Mouse (Mus musculus): Measurements from ENCODE around the gene Eapp. TPM values are rescaled to one million over a fixed set of nuclear protein-coding genes. Genes with fewer than 3 reads are reported as not detected.
"Not testable (repeated sequence)": the region's sequence is repeated elsewhere in the genome, so short reads cannot be mapped to it uniquely, and the experiment has no call there.

The Eapp gene
- polyA plus RNA-seq, 1 experiment: 21.0 TPM

- DNase-seq: peak; percentile 52
- TF ChIP-seq POLR2A (IDR thresholded peaks at IDR 0.05; ENCODE audit: low read depth, low read length): no peak
- TF ChIP-seq CTCF (conservative IDR thresholded peaks at IDR 0.05; ENCODE audit: insufficient read depth, insufficient read length, low read depth, low read length): no peak
- Histone ChIP-seq H3K4me3 (ENCODE audit: insufficient read depth, low read depth, low read length) (no peak overlapping the region), H3K36me3 (ENCODE audit: control insufficient read depth, insufficient read depth, low read length) (no peaks in the 10 kb centered on the region), H3K4me1 (ENCODE audit: control insufficient read depth, insufficient read depth, low read length) (no peaks in the 10 kb centered on the region), H3K27me3 (replicated peaks; ENCODE audit: control insufficient read depth, insufficient read depth, low read length) (no peaks in the 10 kb centered on the region), H3K27ac (ENCODE audit: insufficient read depth, low read depth, low read length) (no peak overlapping the region)
- WGBS: 54% methylated on average over 6 of the region's 6 CpGs
These were observed 30.2 kb downstream of the Eapp start for GRCm38 (mm10) chr12:54665526-54665925.

- H3K4me1 ChIP-seq (ENCODE audit: control insufficient read depth, insufficient read depth, low read length): not testable (repeated sequence)
These were observed 34.2 kb downstream of the Eapp start for GRCm38 (mm10) chr12:54661470-54661869.

GRCm38 (mm10) chr12:54659901-54660300, 35.8 kb downstream of the Eapp start:
- peaks cover 4% of the 10 kb centered on the region; the same call in 1 of the 2 replicates for H3K4me1 ChIP-seq (ENCODE audit: control insufficient read depth, insufficient read depth, low read length)
- TF ChIP-seq POLR2A (IDR thresholded peaks at IDR 0.05; ENCODE audit: low read depth, low read length) (no peak), CTCF (conservative IDR thresholded peaks at IDR 0.05; ENCODE audit: insufficient read depth, insufficient read length, low read depth, low read length) (no peak)
- no peaks in the 10 kb centered on the region for H3K27me3 ChIP-seq (replicated peaks; ENCODE audit: control insufficient read depth, insufficient read depth, low read length)
- WGBS: 84% methylated on average over 3 of the region's 3 CpGs
- H3K4me3 ChIP-seq (ENCODE audit: insufficient read depth, low read depth, low read length): no peak overlapping the region
- H3K36me3 ChIP-seq (ENCODE audit: control insufficient read depth, insufficient read depth, low read length): no peaks in the 10 kb centered on the region
- H3K27ac ChIP-seq (ENCODE audit: insufficient read depth, low read depth, low read length): no peak overlapping the region
- DNase-seq: no peak

More at GRCm38 (mm10) chr12:54661470-54661869, 34.2 kb downstream of the Eapp start:
- not testable (repeated sequence) for H3K27me3 ChIP-seq (replicated peaks; ENCODE audit: control insufficient read depth, insufficient read depth, low read length); H3K4me3 ChIP-seq (ENCODE audit: insufficient read depth, low read depth, low read length); H3K27ac ChIP-seq (ENCODE audit: insufficient read depth, low read depth, low read length); H3K36me3 ChIP-seq (ENCODE audit: control insufficient read depth, insufficient read depth, low read length); DNase-seq
- 83% methylated on average over 5 of the region's 5 CpGs for WGBS

- TF ChIP-seq CTCF (conservative IDR thresholded peaks at IDR 0.05; ENCODE audit: insufficient read depth, insufficient read length, low read depth, low read length): no peak
- TF ChIP-seq POLR2A (IDR thresholded peaks at IDR 0.05; ENCODE audit: low read depth, low read length): no peak
- H3K4me3 ChIP-seq (ENCODE audit: insufficient read depth, low read depth, low read length): no peak overlapping the region
- WGBS: 75% methylated on average over 7 of the region's 7 CpGs
These were observed 37.1 kb downstream of the Eapp start for GRCm38 (mm10) chr12:54658425-54659092.

GRCm38 (mm10) chr12:54657951-54658350, 37.7 kb downstream of the Eapp start:
- 96% methylated on average over 5 of the region's 5 CpGs for WGBS

More at GRCm38 (mm10) chr12:54658425-54659092, 37.1 kb downstream of the Eapp start:
- Histone ChIP-seq H3K36me3 (ENCODE audit: control insufficient read depth, insufficient read depth, low read length) (no peaks in the 10 kb centered on the region), H3K4me1 (ENCODE audit: control insufficient read depth, insufficient read depth, low read length) (peaks cover 15% of the 10 kb centered on the region; the same call in 1 of the 2 replicates), H3K27me3 (replicated peaks; ENCODE audit: control insufficient read depth, insufficient read depth, low read length) (no peaks in the 10 kb centered on the region), H3K27ac (ENCODE audit: insufficient read depth, low read depth, low read length) (no peak overlapping the region)
- no peak for DNase-seq

GRCm38 (mm10) chr12:54657226-54657625, 38.5 kb downstream of the Eapp start:
- H3K27me3 ChIP-seq (replicated peaks; ENCODE audit: control insufficient read depth, insufficient read depth, low read length): no peaks in the 10 kb centered on the region
- no peaks in the 10 kb centered on the region for H3K36me3 ChIP-seq (ENCODE audit: control insufficient read depth, insufficient read depth, low read length)
- DNase-seq: no peak
- 59% methylated on average over 2 of the region's 2 CpGs for whole genome bisulfite sequencing
- H3K27ac ChIP-seq (ENCODE audit: insufficient read depth, low read depth, low read length): no peak overlapping the region
- H3K4me1 ChIP-seq (ENCODE audit: control insufficient read depth, insufficient read depth, low read length): peaks cover 17% of the 10 kb centered on the region; the same call in 1 of the 2 replicates
- no peak overlapping the region for H3K4me3 ChIP-seq (ENCODE audit: insufficient read depth, low read depth, low read length)
- TF ChIP-seq POLR2A (IDR thresholded peaks at IDR 0.05; ENCODE audit: low read depth, low read length) (no peak), CTCF (conservative IDR thresholded peaks at IDR 0.05; ENCODE audit: insufficient read depth, insufficient read length, low read depth, low read length) (no peak)

More at GRCm38 (mm10) chr12:54657951-54658350, 37.7 kb downstream of the Eapp start:
- H3K27me3 ChIP-seq (replicated peaks; ENCODE audit: control insufficient read depth, insufficient read depth, low read length): no peaks in the 10 kb centered on the region
- H3K36me3 ChIP-seq (ENCODE audit: control insufficient read depth, insufficient read depth, low read length): no peaks in the 10 kb centered on the region
- H3K27ac ChIP-seq (ENCODE audit: insufficient read depth, low read depth, low read length): no peak overlapping the region
- H3K4me1 ChIP-seq (ENCODE audit: control insufficient read depth, insufficient read depth, low read length): peaks cover 15% of the 10 kb centered on the region; the same call in 1 of the 2 replicates
- DNase-seq: no peak
- TF ChIP-seq POLR2A (IDR thresholded peaks at IDR 0.05; ENCODE audit: low read depth, low read length): no peak
- no peak for TF ChIP-seq CTCF (conservative IDR thresholded peaks at IDR 0.05; ENCODE audit: insufficient read depth, insufficient read length, low read depth, low read length)
- H3K4me3 ChIP-seq (ENCODE audit: insufficient read depth, low read depth, low read length): no peak overlapping the region

- H3K4me1 ChIP-seq (ENCODE audit: control insufficient read depth, insufficient read depth, low read length): peaks cover 17% of the 10 kb centered on the region; the same call in 1 of the 2 replicates
- H3K27me3 ChIP-seq (replicated peaks; ENCODE audit: control insufficient read depth, insufficient read depth, low read length): no peaks in the 10 kb centered on the region
- H3K36me3 ChIP-seq (ENCODE audit: control insufficient read depth, insufficient read depth, low read length): no peaks in the 10 kb centered on the region
- peak; percentile 80 for TF ChIP-seq POLR2A (IDR thresholded peaks at IDR 0.05; ENCODE audit: low read depth, low read length)
- TF ChIP-seq CTCF (conservative IDR thresholded peaks at IDR 0.05; ENCODE audit: insufficient read depth, insufficient read length, low read depth, low read length): no peak
- H3K27ac ChIP-seq (ENCODE audit: insufficient read depth, low read depth, low read length): peak within 1 kb of the TSS; percentile 91
- H3K4me3 ChIP-seq (ENCODE audit: insufficient read depth, low read depth, low read length): peak within 1 kb of the TSS; percentile 94
- WGBS: 8% methylated on average over 52 of the region's 53 CpGs
- peak; percentile 98 for DNase-seq
These were observed 39.1 kb downstream of the Eapp start, which contains the start of gene Sptssa for GRCm38 (mm10) chr12:54656396-54657171. Gene Sptssa, minus strand, starts transcription at chr12:54656573.
